Mouse (Mus musculus) hindbrain, embryonic 14.5 days (tissue): ENCODE data around the gene 1190007I07Rik. TPM values are rescaled to one million over a fixed set of nuclear protein-coding genes. Genes with fewer than 3 reads are reported as not detected.

Source experiments
- ATAC-seq: fragments of 200-750 bp; cut with Nextera tagmentation; 2 replicates; pipeline ENCODE4 v1.8.0; 2017; ENCODE audit warnings: moderate number of reproducible peaks, mild to moderate bottlenecking, moderate TSS enrichment, moderate library complexity; ENCODE audit not compliant: low FRiP score
- DNase-seq: peaks from one replicate; pipeline ENCODE4 v3.0.0-alpha.2; 2015; ENCODE audit warnings: low spot score
- H3K27ac ChIP-seq: fragments of 300-500 bp; sonication (generic); 2 replicates; pipeline ENCODE4 v1.5.1; 2014; ENCODE audit warnings: mild to moderate bottlenecking, moderate library complexity
- H3K27me3 ChIP-seq: fragments of 300-500 bp; sonication (generic); 2 replicates; pipeline ENCODE4 v1.6.1; 2014; ENCODE audit warnings: mild to moderate bottlenecking, low read length, mixed read lengths; ENCODE audit not compliant: control insufficient read depth, insufficient read depth
- H3K36me3 ChIP-seq: fragments of 300-500 bp; sonication (generic); replicated peaks from 2 replicates; pipeline ENCODE4 v1.6.1; 2014; ENCODE audit not compliant: control insufficient read depth, insufficient read depth
- H3K4me1 ChIP-seq: fragments of 300-500 bp; sonication (generic); replicated peaks from 2 replicates; pipeline ENCODE4 v1.6.1; 2014; ENCODE audit warnings: antibody characterized with exemption, low read length, mixed read lengths; ENCODE audit not compliant: control insufficient read depth, insufficient read depth
- H3K4me2 ChIP-seq: fragments of 300-500 bp; sonication (generic); replicated peaks from 2 replicates; pipeline ENCODE4 v1.6.1; 2014; ENCODE audit warnings: mild to moderate bottlenecking, moderate library complexity
- H3K4me3 ChIP-seq: fragments of 300-500 bp; sonication (generic); replicated peaks from 2 replicates; pipeline ENCODE4 v1.5.1; 2014; ENCODE audit warnings: mild to moderate bottlenecking, low read length
- H3K9ac ChIP-seq: fragments of 300-500 bp; sonication (generic); 2 replicates; pipeline ENCODE4 v1.6.1; 2014
- H3K9me3 ChIP-seq: fragments of 300-500 bp; sonication (generic); 2 replicates; pipeline ENCODE4 v1.6.1; 2016; ENCODE audit warnings: low read length; ENCODE audit not compliant: control insufficient read depth
- WGBS: fragments of 180-500 bp; shearing (Covaris S2); extraction: QIAGEN DNeasy Blood & Tissue Kit; methylation state at CpG from one replicate; pipeline ENCODE4 v1.1.7; 2014; 5-methylcytosine and 5-hydroxymethylcytosine counted together
- polyA plus RNA-seq: library from polyadenylated mRNA; unstranded; fragments of >200 nt; fragmentation: Nextera tagmentation; extraction: Ambion mirVana; gene quantifications from 2 replicates; pipeline ENCODE4 v1.2.1, GENCODE M21; 2014

The 1190007I07Rik gene
- polyA plus RNA-seq, 1 experiment from 2014 or later = 41.0 TPM

DNA sequence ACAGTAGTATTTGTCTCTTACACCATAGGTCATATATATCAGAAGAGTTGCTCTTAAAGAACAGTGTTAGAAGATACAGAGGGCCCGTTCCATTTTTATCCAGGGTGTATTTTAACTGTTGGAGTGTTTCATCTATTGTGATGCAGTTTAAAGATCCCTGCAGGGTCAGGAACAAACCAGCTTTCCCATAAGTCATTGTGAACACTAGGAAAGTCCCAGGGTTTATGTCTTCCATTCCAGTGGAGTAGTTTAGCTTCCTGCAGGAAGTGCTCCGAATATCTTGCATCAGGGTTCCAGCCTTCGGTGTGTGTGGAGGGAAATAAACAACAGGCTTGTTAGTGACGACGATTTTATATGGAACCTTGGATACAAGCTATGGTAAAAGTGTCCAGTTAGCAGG lies 28.2 kb upstream of the 1190007I07Rik start:
- ATAC-seq (no peak), DNase-seq (no peak)
- 92% methylated on average over 5 of the region's 5 CpGs for WGBS

DNA sequence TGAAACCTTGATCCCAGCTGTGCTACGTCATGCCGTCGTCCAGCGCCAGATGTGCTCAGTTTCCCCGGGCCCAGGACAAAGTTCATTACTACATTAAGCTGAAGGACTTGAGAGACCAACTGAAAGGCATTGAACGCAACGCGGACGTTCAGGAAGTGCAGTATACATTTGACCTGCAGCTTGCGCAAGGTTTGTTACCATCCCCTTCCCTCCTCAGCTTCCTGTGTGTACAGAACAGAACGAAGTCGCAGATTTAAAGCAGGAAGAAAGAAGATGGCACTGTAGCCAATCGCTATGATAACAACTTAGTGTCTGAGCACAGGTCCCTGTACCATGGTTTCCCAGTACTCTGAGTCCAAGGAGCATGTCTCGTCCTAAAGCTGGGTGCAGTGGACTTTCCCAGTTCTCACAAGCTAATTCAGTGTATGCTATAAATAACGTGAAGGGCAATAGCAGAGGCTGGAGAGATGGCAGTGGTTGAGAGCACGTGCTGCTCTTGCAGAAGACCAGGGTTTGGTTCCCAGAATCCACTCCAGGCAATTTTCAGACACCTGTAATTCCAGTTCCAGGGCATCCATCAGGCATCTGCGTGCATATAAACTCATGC lies 24.3 kb upstream of the 1190007I07Rik start:
- no peak for DNase-seq
- no peak overlapping the region for H3K4me3 ChIP-seq
- H3K9me3 ChIP-seq = no peaks in the 10 kb centered on the region
- H3K9ac ChIP-seq = no peak overlapping the region
- peaks cover 79% of the 10 kb centered on the region for H3K36me3 ChIP-seq
- H3K4me2 ChIP-seq = no peak overlapping the region
- H3K27me3 ChIP-seq = no peaks in the 10 kb centered on the region
- no peaks in the 10 kb centered on the region for H3K4me1 ChIP-seq
- WGBS = 96% methylated on average over 17 of the region's 17 CpGs
- no peak for ATAC-seq
- no peak overlapping the region for H3K27ac ChIP-seq

More for the DNA sequence above, 28.2 kb upstream of the 1190007I07Rik start:
- Histone ChIP-seq H3K4me3 (no peak overlapping the region), H3K27ac (no peak overlapping the region), H3K9me3 (no peaks in the 10 kb centered on the region), H3K9ac (no peak overlapping the region), H3K4me1 (no peaks in the 10 kb centered on the region), H3K27me3 (no peaks in the 10 kb centered on the region), H3K4me2 (no peak overlapping the region), H3K36me3 (peaks cover 44% of the 10 kb centered on the region)

DNA sequence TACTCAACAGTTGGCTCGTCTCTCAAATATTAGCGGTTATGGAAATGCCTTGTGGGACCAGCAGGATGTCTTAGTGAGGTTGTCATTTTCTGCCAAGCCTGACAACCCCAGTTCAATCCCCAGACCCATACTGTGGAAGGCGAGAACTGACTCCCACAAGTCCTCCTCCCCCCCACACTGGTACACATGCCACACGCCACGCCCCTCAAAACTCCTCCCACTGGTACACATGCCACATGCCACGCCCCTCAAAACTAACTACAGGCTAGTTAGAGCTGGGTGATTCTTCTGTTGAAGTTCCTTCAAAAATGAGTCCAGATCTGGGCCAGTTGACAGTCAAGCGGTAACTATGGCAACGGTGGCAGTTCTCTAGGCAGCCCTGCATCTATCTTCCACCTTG lies 23.1 kb upstream of the 1190007I07Rik start:
- ATAC-seq (no peak), DNase-seq (no peak)
- 91% methylated on average over 8 of the region's 8 CpGs for WGBS
- H3K4me2 ChIP-seq = no peak overlapping the region
- no peak overlapping the region for H3K27ac ChIP-seq
- no peaks in the 10 kb centered on the region for H3K27me3 ChIP-seq
- H3K4me1 ChIP-seq = no peaks in the 10 kb centered on the region
- peaks cover 81% of the 10 kb centered on the region for H3K36me3 ChIP-seq
- no peak overlapping the region for H3K4me3 ChIP-seq
- H3K9ac ChIP-seq = no peak overlapping the region
- H3K9me3 ChIP-seq = no peaks in the 10 kb centered on the region

DNA sequence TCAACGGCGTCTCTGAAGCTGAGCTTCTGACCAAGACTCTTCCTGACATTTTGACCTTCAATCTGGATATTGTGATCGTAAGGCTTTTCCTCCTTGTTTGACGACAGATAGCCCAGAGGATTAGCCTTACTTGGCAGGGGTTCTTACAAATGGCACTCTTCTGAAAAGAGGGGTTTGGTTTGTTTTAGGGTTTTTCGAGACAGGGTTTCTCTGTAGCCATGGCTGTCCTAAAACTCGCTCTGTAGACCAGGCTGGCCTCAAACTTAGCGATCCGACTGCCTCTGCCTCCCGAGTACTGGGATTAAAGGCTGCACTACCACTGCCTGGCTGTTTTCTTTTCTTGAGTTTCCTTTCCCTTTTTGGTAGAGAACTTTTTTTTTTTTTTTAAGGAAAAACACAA lies 18.5 kb upstream of the 1190007I07Rik start:
- Histone ChIP-seq H3K36me3 (peaks cover 90% of the 10 kb centered on the region), H3K27ac (no peak overlapping the region), H3K4me1 (no peaks in the 10 kb centered on the region), H3K4me2 (no peak overlapping the region), H3K27me3 (no peaks in the 10 kb centered on the region), H3K9me3 (no peaks in the 10 kb centered on the region), H3K4me3 (no peak overlapping the region), H3K9ac (no peak overlapping the region)
- 92% methylated on average over 7 of the region's 9 CpGs for WGBS
- no peak for ATAC-seq
- no peak for DNase-seq

DNA sequence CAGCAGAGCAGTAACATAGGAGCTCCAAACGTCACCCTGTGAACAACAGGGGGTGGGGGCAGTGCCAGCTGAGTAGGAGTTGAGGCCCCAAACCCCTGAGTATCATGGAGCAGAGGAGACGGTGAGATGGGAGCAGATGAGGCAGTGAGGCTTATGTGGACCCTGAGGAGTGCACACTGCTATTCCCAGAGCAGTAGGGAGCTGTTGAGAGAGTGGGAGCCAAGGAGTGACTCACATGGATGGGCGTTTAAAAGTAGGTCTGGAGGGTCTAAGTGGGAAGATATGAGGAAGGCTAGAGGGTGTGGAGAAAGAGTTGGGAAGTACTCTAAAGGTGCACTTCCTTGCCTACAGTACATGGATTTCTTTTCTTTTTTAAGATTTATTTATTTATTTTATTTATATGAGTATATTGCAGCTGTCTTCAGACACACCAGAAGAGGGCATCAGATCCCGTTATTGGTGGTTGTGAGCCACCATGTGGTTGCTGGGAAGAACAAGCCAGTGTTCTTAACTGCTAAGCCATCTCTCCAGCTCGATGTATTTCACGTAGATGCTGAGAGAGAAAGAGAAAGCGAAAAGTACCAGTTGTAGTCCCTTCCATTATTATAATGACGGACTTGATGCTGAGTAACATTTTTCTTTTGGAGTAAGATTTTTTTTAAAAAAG lies 16.1 kb upstream of the 1190007I07Rik start:
- Histone ChIP-seq H3K27me3 (no peaks in the 10 kb centered on the region), H3K36me3 (peaks cover 68% of the 10 kb centered on the region), H3K9ac (no peak overlapping the region), H3K27ac (no peak overlapping the region), H3K4me1 (no peaks in the 10 kb centered on the region), H3K4me3 (no peak overlapping the region), H3K9me3 (no peaks in the 10 kb centered on the region), H3K4me2 (no peak overlapping the region)
- WGBS = 92% methylated on average over 8 of the region's 8 CpGs
- ATAC-seq = no peak
- no peak for DNase-seq

DNA sequence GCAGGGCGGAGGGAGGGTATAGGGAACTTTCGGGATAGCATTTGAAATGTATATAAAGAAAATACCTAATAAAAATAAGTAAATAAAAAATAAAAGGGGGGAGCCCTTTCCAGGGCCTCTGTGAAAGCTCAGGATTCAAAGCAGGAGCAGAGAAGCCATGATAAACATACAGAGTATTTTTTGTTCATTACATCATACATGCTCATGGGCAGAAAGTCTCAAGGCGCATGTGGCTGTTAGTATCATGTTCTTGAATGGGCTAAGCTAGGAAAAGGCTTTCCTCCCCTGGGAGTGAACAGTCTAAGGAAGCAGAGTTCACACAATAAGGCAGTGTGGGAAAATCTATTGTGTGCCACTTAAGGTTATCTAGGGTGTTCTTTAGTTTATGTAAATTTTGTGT lies 13.3 kb upstream of the 1190007I07Rik start:
- Histone ChIP-seq H3K4me1 (peaks cover 3% of the 10 kb centered on the region; the same call in 1 of the 2 replicates), H3K9ac (no peak overlapping the region), H3K36me3 (peaks cover 50% of the 10 kb centered on the region), H3K27ac (no peak overlapping the region), H3K4me3 (no peak overlapping the region), H3K4me2 (no peak overlapping the region), H3K9me3 (no peaks in the 10 kb centered on the region), H3K27me3 (no peaks in the 10 kb centered on the region)
- WGBS = 98% methylated on average over 3 of the region's 3 CpGs
- no peak for ATAC-seq
- no peak for DNase-seq

DNA sequence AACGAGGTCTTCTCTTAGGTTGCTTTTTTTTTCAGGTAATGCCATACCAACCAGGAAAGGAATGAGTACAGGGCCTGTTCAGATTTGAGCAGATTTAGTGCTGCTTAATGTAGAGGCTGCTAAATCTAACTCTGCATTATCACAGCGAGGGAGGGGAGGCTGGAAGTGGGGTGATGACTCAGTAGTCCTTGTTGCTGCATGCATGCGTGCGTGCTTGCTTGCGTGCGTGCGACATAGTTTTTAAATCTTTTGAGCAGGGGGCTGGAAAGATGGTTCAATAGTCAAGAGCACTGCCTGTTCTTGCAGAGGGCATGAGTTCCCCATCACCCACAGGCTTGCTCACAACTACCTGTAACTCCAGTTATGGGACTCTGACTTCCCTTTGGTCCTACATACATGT lies 11.3 kb upstream of the 1190007I07Rik start:
- Histone ChIP-seq H3K36me3 (peaks cover 33% of the 10 kb centered on the region), H3K9me3 (no peaks in the 10 kb centered on the region), H3K4me1 (peaks cover 14% of the 10 kb centered on the region), H3K4me2 (no peak overlapping the region), H3K9ac (no peak overlapping the region), H3K27ac (no peak overlapping the region), H3K4me3 (no peak overlapping the region), H3K27me3 (no peaks in the 10 kb centered on the region)
- ATAC-seq = no peak
- DNase-seq = no peak
- WGBS = 98% methylated on average over 7 of the region's 7 CpGs

DNA sequence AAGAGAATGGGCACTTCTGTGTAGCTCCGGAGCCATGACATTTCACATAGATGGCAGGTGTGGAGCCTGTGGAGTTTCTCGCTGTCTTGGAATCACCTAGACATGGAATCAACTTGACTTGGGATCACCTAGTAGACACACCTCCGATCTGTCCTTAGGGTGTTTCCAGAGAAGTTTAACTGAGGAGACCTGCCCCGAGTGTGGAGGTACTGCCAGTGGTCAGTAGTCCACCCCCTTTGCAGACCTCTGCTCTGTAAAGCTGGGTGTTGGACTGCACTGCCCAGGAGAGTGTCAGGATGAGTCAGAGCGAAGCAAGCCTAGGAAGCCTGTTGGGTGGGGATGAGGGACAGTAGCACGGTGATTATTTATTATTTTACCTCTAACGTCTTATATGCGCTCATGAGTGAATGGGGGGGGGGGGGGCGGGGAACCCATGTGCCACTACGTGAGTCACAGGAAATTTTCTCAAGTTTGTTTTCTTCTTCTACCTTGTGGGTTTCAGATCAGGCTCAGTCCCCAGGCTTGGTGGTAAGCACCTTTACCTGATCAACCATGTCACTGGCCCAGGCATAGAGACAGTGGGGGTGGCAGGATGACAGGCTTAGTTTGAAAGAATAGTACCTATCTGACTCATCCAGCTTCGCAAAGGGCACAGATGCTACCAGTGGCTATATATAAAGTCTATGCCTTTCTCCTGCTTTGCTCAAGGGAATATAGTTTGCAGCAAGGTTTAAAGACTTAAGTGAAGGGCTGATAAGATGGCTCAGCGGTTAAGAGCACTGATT lies 9.7 kb upstream of the 1190007I07Rik start:
- H3K4me2 ChIP-seq = no peak overlapping the region
- 97% methylated on average over 12 of the region's 12 CpGs for WGBS
- DNase-seq (no peak), ATAC-seq (no peak)
- no peak overlapping the region for H3K4me3 ChIP-seq
- H3K4me1 ChIP-seq = peaks cover 19% of the 10 kb centered on the region
- H3K9ac ChIP-seq = no peak overlapping the region
- no peak overlapping the region for H3K27ac ChIP-seq
- no peaks in the 10 kb centered on the region for H3K27me3 ChIP-seq
- H3K36me3 ChIP-seq = peaks cover 23% of the 10 kb centered on the region
- H3K9me3 ChIP-seq = no peaks in the 10 kb centered on the region

DNA sequence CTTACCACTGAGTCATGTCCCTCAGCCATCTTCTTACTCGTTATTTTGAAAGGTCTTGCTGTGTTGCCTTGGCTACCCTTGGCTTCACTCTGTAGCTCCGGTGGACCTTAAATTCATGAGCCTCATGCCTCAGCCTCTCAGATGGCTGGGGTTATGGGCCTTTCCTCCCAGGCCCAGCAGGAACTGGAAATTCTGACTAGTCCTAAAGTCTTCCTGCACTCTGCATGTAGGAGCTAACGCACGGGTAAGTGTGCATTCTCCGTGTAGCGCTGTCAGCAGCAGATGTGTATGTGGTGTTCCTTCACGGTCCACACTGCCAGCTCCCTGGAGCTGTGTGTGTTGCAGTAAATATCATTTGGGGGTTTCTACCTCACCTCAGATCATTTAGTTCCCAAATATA lies 8.1 kb upstream of the 1190007I07Rik start:
- H3K27ac ChIP-seq = no peak overlapping the region
- H3K4me3 ChIP-seq = peak overlapping the region; percentile 89
- 80% methylated on average over 7 of the region's 7 CpGs for WGBS
- H3K9me3 ChIP-seq = no peaks in the 10 kb centered on the region
- peaks cover 12% of the 10 kb centered on the region; the same call in 1 of the 2 replicates for H3K36me3 ChIP-seq
- peaks cover 19% of the 10 kb centered on the region for H3K4me1 ChIP-seq
- no peak for DNase-seq
- peak overlapping the region; percentile 93 for H3K4me2 ChIP-seq
- ATAC-seq = no peak
- peak overlapping the region; percentile 93 for H3K9ac ChIP-seq
- H3K27me3 ChIP-seq = no peaks in the 10 kb centered on the region
